Mouse (Mus musculus) intestine, embryonic 16.5 days (tissue): ENCODE results near the gene Yap1. TPM values are rescaled to one million over a fixed set of nuclear protein-coding genes. Genes with fewer than 3 reads are reported as not detected.
A peak's percentile ranks its signal among the peaks of the same experiment; 100 is the strongest.

ENCODE experiments used
- ATAC-seq: fragments of 200-750 bp; cut with Nextera tagmentation; 2 replicates; pipeline ENCODE4 v1.8.0; 2017; ENCODE audit warnings: moderate TSS enrichment, moderate library complexity
- H3K27ac ChIP-seq: fragments of 300-500 bp; sonication (generic); 2 replicates; pipeline ENCODE4 v1.5.1; 2014; ENCODE audit warnings: mild to moderate bottlenecking, low read length
- H3K27me3 ChIP-seq: fragments of 300-500 bp; sonication (generic); replicated peaks from 2 replicates; pipeline ENCODE4 v1.6.1; 2014; ENCODE audit warnings: low read length, control low read depth, mixed read lengths; ENCODE audit not compliant: control insufficient read depth, insufficient read depth
- H3K36me3 ChIP-seq: fragments of 300-500 bp; sonication (generic); 2 replicates; pipeline ENCODE4 v1.6.1; 2014; ENCODE audit warnings: low read length, control low read depth; ENCODE audit not compliant: control insufficient read depth, insufficient read depth
- H3K4me1 ChIP-seq: fragments of 300-500 bp; sonication (generic); 2 replicates; pipeline ENCODE4 v1.6.1; 2014; ENCODE audit warnings: low read length, control low read depth, mixed read lengths; ENCODE audit not compliant: control insufficient read depth, insufficient read depth
- H3K4me2 ChIP-seq: fragments of 300-500 bp; sonication (generic); 2 replicates; pipeline ENCODE4 v1.6.1; 2014; ENCODE audit warnings: low read depth, low read length, control low read depth
- H3K4me3 ChIP-seq: fragments of 300-500 bp; sonication (generic); 2 replicates; pipeline ENCODE4 v1.5.1; 2014; ENCODE audit warnings: mild to moderate bottlenecking, low read length
- H3K9ac ChIP-seq: fragments of 300-500 bp; sonication (generic); 2 replicates; pipeline ENCODE4 v1.6.1; 2014; ENCODE audit warnings: low read depth, low read length
- H3K9me3 ChIP-seq: fragments of 300-500 bp; sonication (generic); 2 replicates; pipeline ENCODE4 v1.6.1; 2016; ENCODE audit warnings: low read length, control low read depth; ENCODE audit not compliant: control insufficient read depth
- WGBS: fragments of 180-500 bp; shearing (Covaris S2); extraction: QIAGEN DNeasy Blood & Tissue Kit; methylation state at CpG from one replicate; pipeline ENCODE4 v1.1.7; 2014; 5-methylcytosine and 5-hydroxymethylcytosine counted together
- polyA plus RNA-seq: library from polyadenylated mRNA; unstranded; fragments of >200 nt; fragmentation: Nextera tagmentation; extraction: Ambion mirVana; gene quantifications from 2 replicates; pipeline ENCODE4 v1.2.1, GENCODE M21; 2015

Yap1 gene
- polyA plus RNA-seq, 1 experiment from 2014 or later = 13.2 TPM

GRCm38 (mm10) chr9:7980162-7980561 is 24.2 kb downstream of the Yap1 start:
- Histone ChIP-seq H3K9ac (no peak overlapping the region), H3K4me3 (no peak overlapping the region), H3K4me1 (0 out of 2 replicates have a peak, but pooled peaks cover 2% of the 10 kb centered on the region), H3K9me3 (no peaks in the 10 kb centered on the region), H3K36me3 (no peaks in the 10 kb centered on the region), H3K4me2 (no peak overlapping the region), H3K27ac (no peak overlapping the region), H3K27me3 (no peaks in the 10 kb centered on the region)
- no peak for ATAC-seq
- WGBS = 69% methylated on average over 2 of the region's 2 CpGs

GRCm38 (mm10) chr9:7979153-7979916 is 25.1 kb downstream of the Yap1 start:
- H3K4me1 ChIP-seq = 0 out of 2 replicates have a peak, but pooled peaks cover 2% of the 10 kb centered on the region
- WGBS = 84% methylated on average over 11 of the region's 11 CpGs
- H3K27me3 ChIP-seq = no peaks in the 10 kb centered on the region
- no peak overlapping the region for H3K4me3 ChIP-seq
- H3K9ac ChIP-seq = no peak overlapping the region
- no peaks in the 10 kb centered on the region for H3K9me3 ChIP-seq
- no peaks in the 10 kb centered on the region for H3K36me3 ChIP-seq
- no peak overlapping the region for H3K27ac ChIP-seq
- no peak for ATAC-seq
- no peak overlapping the region for H3K4me2 ChIP-seq

GRCm38 (mm10) chr9:7978502-7978901 is 25.9 kb downstream of the Yap1 start:
- Histone ChIP-seq H3K9ac (no peak overlapping the region), H3K36me3 (peaks cover 3% of the 10 kb centered on the region), H3K4me1 (0 out of 2 replicates have a peak, but pooled peaks cover 4% of the 10 kb centered on the region), H3K4me2 (no peak overlapping the region), H3K27me3 (no peaks in the 10 kb centered on the region), H3K27ac (no peak overlapping the region), H3K4me3 (no peak overlapping the region), H3K9me3 (no peaks in the 10 kb centered on the region)
- ATAC-seq = no peak
- WGBS = 84% methylated on average over 3 of the region's 3 CpGs

- H3K4me3 ChIP-seq = no peak overlapping the region
- no peak overlapping the region for H3K9ac ChIP-seq
- ATAC-seq = no peak
- no peaks in the 10 kb centered on the region for H3K9me3 ChIP-seq
- WGBS = 77% methylated on average over 5 of the region's 5 CpGs
- no peak overlapping the region for H3K4me2 ChIP-seq
- H3K36me3 ChIP-seq = peaks cover 9% of the 10 kb centered on the region
- no peaks in the 10 kb centered on the region for H3K27me3 ChIP-seq
- H3K4me1 ChIP-seq = 0 out of 2 replicates have a peak, but pooled peaks cover 5% of the 10 kb centered on the region
- H3K27ac ChIP-seq = no peak overlapping the region
These were observed 26.8 kb downstream of the Yap1 start for GRCm38 (mm10) chr9:7977587-7977986.

GRCm38 (mm10) chr9:7971993-7972392 is 32.4 kb downstream of the Yap1 start:
- Histone ChIP-seq H3K36me3 (peaks cover 9% of the 10 kb centered on the region), H3K4me3 (no peak overlapping the region), H3K27me3 (no peaks in the 10 kb centered on the region), H3K4me2 (no peak overlapping the region), H3K4me1 (peaks cover 16% of the 10 kb centered on the region), H3K27ac (no peak overlapping the region), H3K9me3 (no peaks in the 10 kb centered on the region), H3K9ac (no peak overlapping the region)
- no peak for ATAC-seq
- 65% methylated on average over 2 of the region's 2 CpGs for WGBS

GRCm38 (mm10) chr9:7967980-7968379 is 36.4 kb downstream of the Yap1 start:
- Histone ChIP-seq H3K4me1 (peaks cover 30% of the 10 kb centered on the region), H3K9me3 (no peaks in the 10 kb centered on the region), H3K4me2 (no peak overlapping the region), H3K4me3 (no peak overlapping the region), H3K27me3 (no peaks in the 10 kb centered on the region), H3K36me3 (peaks cover 3% of the 10 kb centered on the region; the same call in 1 of the 2 replicates), H3K9ac (no peak overlapping the region), H3K27ac (peak overlapping the region; percentile 62; the same call in 1 of the 2 replicates)
- 55% methylated on average over 1 of the region's 1 CpGs for WGBS
- ATAC-seq = peak; percentile 93

GRCm38 (mm10) chr9:7965590-7965989 is 38.8 kb downstream of the Yap1 start:
- Histone ChIP-seq H3K27me3 (no peaks in the 10 kb centered on the region), H3K9ac (no peak overlapping the region), H3K36me3 (no peaks in the 10 kb centered on the region), H3K4me1 (peaks cover 41% of the 10 kb centered on the region), H3K27ac (peak overlapping the region; percentile 39; the same call in 1 of the 2 replicates), H3K9me3 (no peaks in the 10 kb centered on the region), H3K4me3 (no peak overlapping the region), H3K4me2 (no peak overlapping the region)
- no peak; the same call in 1 of the 2 replicates for ATAC-seq
- WGBS = 59% methylated on average over 3 of the region's 3 CpGs

GRCm38 (mm10) chr9:7963867-7964266 is 40.5 kb downstream of the Yap1 start:
- H3K4me2 ChIP-seq = no peak overlapping the region
- ATAC-seq = no peak
- peaks cover 50% of the 10 kb centered on the region for H3K4me1 ChIP-seq
- H3K4me3 ChIP-seq = no peak overlapping the region
- no peaks in the 10 kb centered on the region for H3K9me3 ChIP-seq
- WGBS = 65% methylated on average over 2 of the region's 2 CpGs
- no peak overlapping the region for H3K9ac ChIP-seq
- H3K27me3 ChIP-seq = no peaks in the 10 kb centered on the region
- H3K36me3 ChIP-seq = no peaks in the 10 kb centered on the region
- H3K27ac ChIP-seq = no peak overlapping the region

- Histone ChIP-seq H3K4me1 (peaks cover 44% of the 10 kb centered on the region), H3K27me3 (no peaks in the 10 kb centered on the region), H3K9ac (no peak overlapping the region), H3K4me2 (no peak overlapping the region), H3K36me3 (no peaks in the 10 kb centered on the region), H3K9me3 (no peaks in the 10 kb centered on the region), H3K27ac (no peak overlapping the region), H3K4me3 (no peak overlapping the region)
- no peak for ATAC-seq
- 72% methylated on average over 7 of the region's 7 CpGs for whole genome bisulfite sequencing
These were observed 41.5 kb downstream of the Yap1 start for GRCm38 (mm10) chr9:7962915-7963314.
